In genomic region chr6:145883010-145883409, GRCm38 (mm10) we compare ENCODE assay signal across 27 mouse cellular contexts. TPM values are rescaled to one million over a fixed set of nuclear protein-coding genes. Genes with fewer than 3 reads are reported as not detected.
DNase-seq lines count a peak whose midpoint lies in the region; ATAC-seq lines count a peak whose summit lies in the region.
"Had no signal": no experiment of that assay in that cellular context is flagged by ENCODE, and none has a peak within 500 bp of the region (broad histone marks: within the 10 kb centered on the region; RNA-seq: fewer than 3 reads in every experiment).

No protein-coding gene starts in this region.

- no peak overlapping the region for H3K9ac ChIP-seq in liver, embryonic 11.5 days (ENCODE audit: low read depth, low read length)
- H3K9ac ChIP-seq: forebrain, embryonic 13.5 days; heart, embryonic 15.5 days; hindbrain, embryonic 14.5 days; liver, embryonic 15.5 days; lung, embryonic 14.5 days had no signal

- DNase-seq in 3T3-L1 (ENCODE audit: low read depth, low spot score) = peak; percentile 44
- DNase-seq in kidney, postnatal 4 days = no peak
- no peak for DNase-seq in liver, embryonic 11.5 days (ENCODE audit: low spot score)
- DNase-seq in lung, postnatal 25 days (ENCODE audit: low spot score) = no peak
- DNase-seq in gastrocnemius, postnatal 14 days = no peak
- DNase-seq: adrenal gland, postnatal 25 days; cerebellum, adult 2 months; cerebellum, postnatal 14 days; gastrocnemius, postnatal 10 days; kidney, adult 2 months; layer of hippocampus, postnatal 36 days; liver; lung, embryonic 14.5 days; lung, postnatal 14 days; right cerebral cortex, postnatal 25 days; thymus, adult 18-20 months; thymus, postnatal 25 days had no signal

- H3K79me2 ChIP-seq in macrophage (ENCODE audit: inconsistent target) = no peaks in the 10 kb centered on the region

- H3K27me3 ChIP-seq in liver, embryonic 11.5 days (replicated peaks; ENCODE audit: control insufficient read depth, insufficient read depth, low read length) = no peaks in the 10 kb centered on the region
- H3K27me3 ChIP-seq: forebrain, embryonic 13.5 days; heart, embryonic 15.5 days; liver, embryonic 15.5 days had no signal

- WGBS in macrophage (ENCODE audit: missing documents) = 29% methylated on average over 1 of the region's 1 CpGs
- WGBS in liver, embryonic 11.5 days = 68% methylated on average over 1 of the region's 1 CpGs

- peak overlapping the region; percentile 65 for H3K27ac ChIP-seq in macrophage
- no peak overlapping the region for H3K27ac ChIP-seq in liver, embryonic 11.5 days (ENCODE audit: low read depth, low read length)
- H3K27ac ChIP-seq: forebrain, embryonic 13.5 days; heart, embryonic 15.5 days; hindbrain, embryonic 14.5 days; kidney, postnatal 0 days; liver, embryonic 15.5 days; stomach, postnatal 0 days had no signal

- H3K36me3 ChIP-seq in macrophage (ENCODE audit: inconsistent target) = no peaks in the 10 kb centered on the region
- no peaks in the 10 kb centered on the region for H3K36me3 ChIP-seq in liver, embryonic 11.5 days (ENCODE audit: control insufficient read depth, insufficient read depth, low read length)
- H3K36me3 ChIP-seq: heart, embryonic 15.5 days; liver, embryonic 15.5 days had no signal

- no peaks in the 10 kb centered on the region for H3K9me3 ChIP-seq in liver, embryonic 11.5 days (ENCODE audit: control insufficient read depth, low read length)
- H3K9me3 ChIP-seq: forebrain, embryonic 13.5 days; heart, embryonic 15.5 days; liver, embryonic 15.5 days had no signal

- H3K4me1 ChIP-seq in liver, embryonic 11.5 days (replicated peaks; ENCODE audit: control insufficient read depth, insufficient read depth, low read length) = no peaks in the 10 kb centered on the region
- H3K4me1 ChIP-seq: forebrain, embryonic 13.5 days; liver, embryonic 15.5 days had no signal

- H3K4me2 ChIP-seq in liver, embryonic 11.5 days = no peak overlapping the region
- H3K4me2 ChIP-seq: forebrain, embryonic 13.5 days; heart, embryonic 15.5 days; hindbrain, embryonic 14.5 days; liver, embryonic 15.5 days; lung, embryonic 14.5 days had no signal

- ATAC-seq in CD4-positive, CD25-positive, alpha-beta regulatory T cell, adult 4 months = peak; percentile 83
- ATAC-seq in common myeloid progenitor, adult 5-6 weeks (replicated peaks; ENCODE audit: low read depth, poor library complexity, severe bottlenecking) = peak; percentile 82
- no peak for ATAC-seq in liver, embryonic 11.5 days (replicated peaks; ENCODE audit: low FRiP score)
- ATAC-seq: forebrain, embryonic 13.5 days; midbrain, embryonic 16.5 days had no signal

- intact Hi-C loops in gastrocnemius, postnatal 14 days (cut with DNase I; ENCODE audit: low total_unique reads) = no loop called here

- no peak overlapping the region for H3K4me3 ChIP-seq in macrophage (ENCODE audit: inconsistent target)
- no peak overlapping the region for H3K4me3 ChIP-seq in liver, embryonic 11.5 days (ENCODE audit: low read depth, low read length)
- H3K4me3 ChIP-seq: forebrain, embryonic 13.5 days; heart, embryonic 15.5 days; liver, embryonic 15.5 days had no signal

RNA-seq across cellular contexts. Expression of gene Bhlhe41, which starts 17.7 kb away (rescaled TPM):
- polyA plus RNA-seq in CD4-positive, CD25-positive, alpha-beta regulatory T cell, adult 4 months (2017; shearing (Covaris generic)) = under 1 TPM; 0.22 to 0.26 TPM
- total RNA-seq in common myeloid progenitor, adult 5-6 weeks (2017) = under 0.01 TPM in 1 of 2 replicates, not detected in the other
- 100 to 1,000 TPM in 2 of 26 experiments, 10 to 100 TPM in 23, 1 to 10 TPM in 1; 8.5 to 129 (median 26.0) TPM for total RNA-seq in macrophage (2018; cell fraction: chromatin; rRNA removed)
- total RNA-seq in macrophage (2018; cell fraction: cytosol; rRNA removed) = 10 to 100 TPM; 16.9 to 80.3 (median 32.3) TPM
- 100 to 1,000 TPM in 2 of 26 experiments, 10 to 100 TPM in 24; 22.4 to 119 (median 37.9) TPM for total RNA-seq in macrophage (2018; cell fraction: nucleus; rRNA removed)
- 38.5 to 115 TPM (median 39.6 TPM) in 3 replicates for polyA plus RNA-seq in macrophage (2018)
- 0.34 and 0.45 TPM in 2 replicates for polyA plus RNA-seq in liver, embryonic 11.5 days (2014; fragmentation: Nextera tagmentation; extraction: Ambion mirVana)
- total RNA-seq in gastrocnemius, postnatal 14 days (2021) = 10 to 100 TPM; 29.8 to 41.7 TPM

RNA-seq across cellular contexts. Expression of gene Sspn, which starts 48.4 kb away (rescaled TPM):
- not detected for polyA plus RNA-seq in CD4-positive, CD25-positive, alpha-beta regulatory T cell, adult 4 months (2017; shearing (Covaris generic))
- not detected in 2 replicates for total RNA-seq in common myeloid progenitor, adult 5-6 weeks (2017)
- 1 to 10 TPM in 1 of 26 experiments, under 1 TPM in 22, not detected in 3; 0.15 to 3.0 (median 0.29) TPM for total RNA-seq in macrophage (2018; cell fraction: chromatin; rRNA removed)
- under 1 TPM in 22 of 26 experiments, not detected in 4; 0.03 to 0.18 (median 0.09) TPM for total RNA-seq in macrophage (2018; cell fraction: cytosol; rRNA removed)
- total RNA-seq in macrophage (2018; cell fraction: nucleus; rRNA removed) = under 1 TPM in 20 of 26 experiments, not detected in 6; 0.10 to 0.55 (median 0.17) TPM
- 0.08 to 0.19 TPM (median 0.10 TPM) in 3 replicates for polyA plus RNA-seq in macrophage (2018)
- 2.2 TPM in 2 replicates for polyA plus RNA-seq in liver, embryonic 11.5 days (2014; fragmentation: Nextera tagmentation; extraction: Ambion mirVana)
- 10 to 100 TPM; 85.0 to 89.2 TPM for total RNA-seq in gastrocnemius, postnatal 14 days (2021)

Comparison
In these comparisons a context has a peak if more than half of its experiments do, and no peak if none do; other contexts are left out.
1. RNA of gene Bhlhe41, which starts 17.7 kb away (polyA plus RNA-seq): 38.5 to 115 TPM in macrophage; 0.34 to 0.45 TPM in liver, embryonic 11.5 days and 0.22 to 0.26 TPM in CD4-positive, CD25-positive, alpha-beta regulatory T cell, adult 4 months; every median in the first group is over 10 times any median in the second.